Mouse (Mus musculus): ENCODE data around the gene Grip2.

DNA sequence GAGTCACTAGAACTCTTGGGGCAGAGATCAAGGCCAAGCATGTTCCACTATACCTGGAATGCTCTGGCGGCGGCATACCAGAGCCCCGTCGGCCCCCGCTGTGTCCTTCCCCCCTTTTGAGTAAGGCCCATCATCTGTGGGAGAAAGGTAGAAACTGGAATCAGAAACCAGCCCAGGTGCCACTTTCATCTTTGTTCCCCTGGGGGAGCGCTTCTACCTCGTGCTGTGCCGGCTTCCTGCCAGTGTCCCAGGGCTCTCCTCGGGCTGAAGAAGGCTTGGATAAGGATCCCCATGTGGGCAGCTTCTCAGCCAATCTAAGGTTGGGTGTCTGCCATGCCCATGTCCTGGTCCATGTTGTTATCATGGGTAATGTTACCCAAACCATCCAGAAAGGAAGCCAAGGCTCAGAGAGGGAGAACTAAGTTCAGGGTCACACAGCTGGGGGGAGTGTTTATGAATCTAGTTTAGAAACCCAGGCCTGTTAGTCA is 38.7 kb downstream of the Grip2 start:
- no peak for TF ChIP-seq CTCF (IDR thresholded peaks at IDR 0.05; ENCODE audit: low read depth, low read length)
- TF ChIP-seq GATA1 (IDR thresholded peaks at IDR 0.05; ENCODE audit: borderline replicate concordance, low read length), result no peak
- TF ChIP-seq TAL1 (conservative IDR thresholded peaks at IDR 0.05; ENCODE audit: low read depth, low read length), result no peak
